Mouse (Mus musculus) cerebellum, adult 2 months (tissue): ENCODE measurements around the gene Bcl2. TPM values are rescaled to one million over a fixed set of nuclear protein-coding genes. Genes with fewer than 3 reads are reported as not detected.

Experiments
- DNase-seq, 2 experiments: peaks; one replicate each; pipeline ENCODE4 v3.0.0; 2021
- H3K27ac ChIP-seq: fragments of 200-500 bp; 2 replicates; pipeline ENCODE4 v1.5.1; 2012; ENCODE audit warnings: low read length, control low read depth, inconsistent platforms; ENCODE audit not compliant: insufficient read depth
- H3K27me3 ChIP-seq: fragments of 200-500 bp; 2 replicates; pipeline ENCODE4 v1.6.1; 2012; ENCODE audit warnings: inconsistent platforms, mild to moderate bottlenecking, low read length, moderate library complexity; ENCODE audit not compliant: control insufficient read depth, insufficient read depth
- H3K4me1 ChIP-seq: fragments of 200-500 bp; 2 replicates; pipeline ENCODE4 v1.6.1; 2011; ENCODE audit warnings: low read length; ENCODE audit not compliant: control insufficient read depth, insufficient read depth
- H3K4me3 ChIP-seq: fragments of 200-500 bp; replicated peaks from 2 replicates; pipeline ENCODE3; 2011; ENCODE audit warnings: mild to moderate bottlenecking, low read depth, low read length, control low read depth; ENCODE audit not compliant: insufficient read depth
- CTCF ChIP-seq: fragments of 200-500 bp; IDR thresholded peaks from 2 replicates; pipeline ENCODE4 v1.5.1; 2011; ENCODE audit warnings: low read depth, mild to moderate bottlenecking, control low read depth, low read length, moderate library complexity, borderline replicate concordance; ENCODE audit not compliant: insufficient read depth
- POLR2A ChIP-seq: fragments of 200-500 bp; IDR thresholded peaks from 2 replicates; pipeline ENCODE4 v1.6.1; 2011; ENCODE audit warnings: low read length, control low read depth, borderline replicate concordance; ENCODE audit not compliant: insufficient read depth
- WGBS: fragments of 180-500 bp; shearing (Covaris S2); methylation state at CpG from one replicate; pipeline ENCODE4 v1.1.7; 2018; 5-methylcytosine and 5-hydroxymethylcytosine counted together
- polyA plus RNA-seq: library from polyadenylated mRNA; depleted of rRNA; stranded (reverse); fragments of >200 nt; gene quantifications from 2 replicates; pipeline ENCODE4 v1.2.3, GENCODE M21; 2012

Gene Bcl2
- polyA plus RNA-seq, 1 experiment, result 4.6 TPM

- no peak overlapping the region for H3K4me3 ChIP-seq
- no peak for DNase-seq
- no peak overlapping the region for H3K27ac ChIP-seq
- H3K27me3 ChIP-seq, result no peaks in the 10 kb centered on the region
- no peaks in the 10 kb centered on the region for H3K4me1 ChIP-seq
- 78% methylated on average over 3 of the region's 3 CpGs for WGBS
- TF ChIP-seq POLR2A, result no peak
- no peak for TF ChIP-seq CTCF
Observed at GRCm38 (mm10) chr1:106633207-106633606, 80.9 kb downstream of the Bcl2 start.

- no peaks in the 10 kb centered on the region for H3K4me1 ChIP-seq
- no peak overlapping the region for H3K27ac ChIP-seq
- WGBS, result 95% methylated on average over 3 of the region's 3 CpGs
- H3K4me3 ChIP-seq, result no peak overlapping the region
- H3K27me3 ChIP-seq, result no peaks in the 10 kb centered on the region
- TF ChIP-seq CTCF (no peak), POLR2A (no peak)
- no peak for DNase-seq
Observed at GRCm38 (mm10) chr1:106631869-106632463, 82.1 kb downstream of the Bcl2 start.

- no peaks in the 10 kb centered on the region for H3K27me3 ChIP-seq
- H3K4me1 ChIP-seq, result no peaks in the 10 kb centered on the region
- 61% methylated on average over 2 of the region's 2 CpGs for WGBS
- no peak for TF ChIP-seq CTCF
- no peak for TF ChIP-seq POLR2A
- DNase-seq, result no peak
- no peak overlapping the region for H3K4me3 ChIP-seq
- no peak overlapping the region for H3K27ac ChIP-seq
Observed at GRCm38 (mm10) chr1:106630973-106631372, 83.1 kb downstream of the Bcl2 start.

GRCm38 (mm10) chr1:106629931-106630682, 84.0 kb downstream of the Bcl2 start:
- TF ChIP-seq CTCF, result no peak
- TF ChIP-seq POLR2A, result no peak
- H3K27ac ChIP-seq, result no peak overlapping the region

GRCm38 (mm10) chr1:106629470-106629830, 84.6 kb downstream of the Bcl2 start:
- TF ChIP-seq POLR2A, result no peak
- TF ChIP-seq CTCF, result no peak
- WGBS, result 44% methylated on average over 4 of the region's 4 CpGs
- DNase-seq, result no peak
- Histone ChIP-seq H3K27ac (peak overlapping the region; percentile 44; the same call in 1 of the 2 replicates), H3K4me3 (no peak overlapping the region), H3K4me1 (no peaks in the 10 kb centered on the region), H3K27me3 (no peaks in the 10 kb centered on the region)

More at GRCm38 (mm10) chr1:106629931-106630682, 84.0 kb downstream of the Bcl2 start:
- DNase-seq, result no peak
- no peak overlapping the region for H3K4me3 ChIP-seq
- WGBS, result 64% methylated on average over 4 of the region's 4 CpGs
- no peaks in the 10 kb centered on the region for H3K4me1 ChIP-seq
- H3K27me3 ChIP-seq, result no peaks in the 10 kb centered on the region

GRCm38 (mm10) chr1:106628718-106629469, 85.2 kb downstream of the Bcl2 start:
- Histone ChIP-seq H3K27me3 (no peaks in the 10 kb centered on the region), H3K27ac (0 out of 2 replicates have a peak overlapping the region, but pooled peaks have one; percentile 44), H3K4me1 (no peaks in the 10 kb centered on the region), H3K4me3 (no peak overlapping the region)
- no peak for DNase-seq
- WGBS, result 50% methylated on average over 3 of the region's 3 CpGs
- TF ChIP-seq CTCF (peak; percentile 27; the same call in 1 of the 2 replicates), POLR2A (no peak)

GRCm38 (mm10) chr1:106628279-106628678, 85.8 kb downstream of the Bcl2 start:
- no peak for DNase-seq
- Histone ChIP-seq H3K4me3 (no peak overlapping the region), H3K27ac (no peak overlapping the region), H3K27me3 (no peaks in the 10 kb centered on the region), H3K4me1 (no peaks in the 10 kb centered on the region)
- TF ChIP-seq CTCF, result no peak
- no peak for TF ChIP-seq POLR2A

- TF ChIP-seq CTCF (no peak), POLR2A (no peak)
- no peak overlapping the region for H3K4me3 ChIP-seq
- no peaks in the 10 kb centered on the region for H3K27me3 ChIP-seq
- WGBS, result 85% methylated on average over 5 of the region's 5 CpGs
- no peaks in the 10 kb centered on the region for H3K4me1 ChIP-seq
- no peak overlapping the region for H3K27ac ChIP-seq
- no peak for DNase-seq
Observed at GRCm38 (mm10) chr1:106627241-106627640, 86.8 kb downstream of the Bcl2 start.
